Comparison of ENCODE assay signal across 20 mouse cellular contexts in genomic region chr11:116651339-116651738, GRCm38 (mm10). TPM values are rescaled to one million over a fixed set of nuclear protein-coding genes. Genes with fewer than 3 reads are reported as not detected.
DNase-seq lines count a peak whose midpoint lies in the region; ATAC-seq and TF ChIP-seq lines count a peak whose summit lies in the region.
"Had no signal": no experiment of that assay in that cellular context is flagged by ENCODE, and none has a peak within 500 bp of the region (broad histone marks: within the 10 kb centered on the region; RNA-seq: fewer than 3 reads in every experiment).

No protein-coding gene starts in this region.

- H3K36me3 ChIP-seq in neural tube, embryonic 13.5 days = 0 out of 2 replicates have a peak, but pooled peaks cover 8% of the 10 kb centered on the region
- H3K36me3 ChIP-seq in kidney, adult 2 months (ENCODE audit: control insufficient read depth, insufficient read depth, low read length) = no peaks in the 10 kb centered on the region
- H3K36me3 ChIP-seq: intestine, embryonic 15.5 days; lung, embryonic 15.5 days; neural tube, embryonic 12.5 days; stomach, embryonic 15.5 days had no signal

- peaks cover 59% of the 10 kb centered on the region for H3K4me1 ChIP-seq in neural tube, embryonic 13.5 days (replicated peaks)
- no peaks in the 10 kb centered on the region for H3K4me1 ChIP-seq in kidney, adult 2 months (ENCODE audit: control insufficient read depth, insufficient read depth, low read length)

- no peak overlapping the region for H3K4me3 ChIP-seq in neural tube, embryonic 13.5 days
- no peak overlapping the region for H3K4me3 ChIP-seq in kidney, adult 2 months (ENCODE audit: insufficient read depth, low read depth, low read length)
- H3K4me3 ChIP-seq: erythroblast, embryonic 14.5 days; intestine, embryonic 15.5 days; lung, embryonic 15.5 days; neural tube, embryonic 12.5 days; stomach, embryonic 15.5 days had no signal

- H3K9ac ChIP-seq in neural tube, embryonic 13.5 days = peak overlapping the region; percentile 79; the same call in 1 of the 2 replicates
- H3K9ac ChIP-seq: intestine, embryonic 15.5 days; lung, embryonic 15.5 days; neural tube, embryonic 12.5 days; stomach, embryonic 15.5 days had no signal

- H3K27ac ChIP-seq in neural tube, embryonic 13.5 days (replicated peaks) = no peak overlapping the region
- H3K27ac ChIP-seq in kidney, adult 2 months (ENCODE audit: insufficient read depth, low read depth, low read length) = no peak overlapping the region
- H3K27ac ChIP-seq: intestine, embryonic 15.5 days; neural tube, embryonic 12.5 days; stomach, embryonic 15.5 days had no signal

- TF ChIP-seq CTCF in kidney, adult 2 months (conservative IDR thresholded peaks at IDR 0.05; ENCODE audit: insufficient read depth, insufficient read length, low read depth, low read length) = no peak

- intact Hi-C loops in left cerebral cortex, postnatal 36 days (cut with DNase I) = no loop called here

- H3K4me2 ChIP-seq in neural tube, embryonic 13.5 days = peak overlapping the region; percentile 69; the same call in 1 of the 2 replicates
- H3K4me2 ChIP-seq: intestine, embryonic 15.5 days; lung, embryonic 15.5 days; neural tube, embryonic 12.5 days; stomach, embryonic 15.5 days had no signal

- peak; percentile 80 for ATAC-seq in frontal cortex, adult (ENCODE audit: low TSS enrichment)
- no peak for ATAC-seq in neural tube, embryonic 13.5 days (ENCODE audit: low read depth)
- ATAC-seq: intestine, embryonic 15.5 days; midbrain, embryonic 16.5 days had no signal

- no peak for DNase-seq in frontal cortex, postnatal 14 days (ENCODE audit: low spot score in 2 of 2)
- no peak for DNase-seq in neural tube, embryonic 10.5 days (ENCODE audit: extremely low spot score, low spot score)
- DNase-seq in left cerebral cortex, postnatal 36 days (ENCODE audit: low spot score in 2 of 2) = peak; percentile 61 to 68
- DNase-seq in kidney, adult 2 months = no peak
- DNase-seq in thymus, postnatal 10 days (ENCODE audit: low spot score in 2 of 2) = no peak
- DNase-seq: cerebellum, adult 2 months; embryo, embryonic 11 days; heart, postnatal 4 days; kidney, postnatal 14 days; thymus, postnatal 4 days had no signal

- no peaks in the 10 kb centered on the region for H3K9me3 ChIP-seq in neural tube, embryonic 13.5 days
- H3K9me3 ChIP-seq: intestine, embryonic 15.5 days; lung, embryonic 15.5 days; neural tube, embryonic 12.5 days; stomach, embryonic 15.5 days had no signal

- H3K27me3 ChIP-seq in neural tube, embryonic 13.5 days = peaks cover 50% of the 10 kb centered on the region
- no peaks in the 10 kb centered on the region for H3K27me3 ChIP-seq in kidney, adult 2 months (replicated peaks; ENCODE audit: control insufficient read depth, insufficient read depth, low read length)

- WGBS in neural tube, embryonic 13.5 days = 84% methylated on average over 8 of the region's 8 CpGs
- 89% methylated on average over 8 of the region's 8 CpGs for WGBS in kidney, adult 2 months

- no peak for TF ChIP-seq POLR2A in kidney, adult 2 months (IDR thresholded peaks at IDR 0.05; ENCODE audit: low read depth, low read length)

RNA-seq across cellular contexts. Expression of gene Prcd, which starts 2.0 kb away (rescaled TPM):
- polyA plus RNA-seq in neural tube, embryonic 13.5 days (2015; fragmentation: Nextera tagmentation; extraction: Ambion mirVana) = 1.9 and 2.3 TPM in 2 replicates
- 1 to 10 TPM; 4.3 to 6.2 TPM for total RNA-seq in left cerebral cortex, postnatal 36 days (2021)
- 0.44 and 0.52 TPM in 2 replicates for polyA plus RNA-seq in kidney, adult 2 months (2012; rRNA removed)
- total RNA-seq: liver, adult 2 months; megakaryocyte, adult 5-6 weeks had no signal
- polyA plus RNA-seq: erythroblast, embryonic 14.5 days; liver, adult 2 months had no signal

RNA-seq across cellular contexts. Expression of gene Cygb, which starts 2.8 kb away (rescaled TPM):
- 16.1 and 17.2 TPM in 2 replicates for polyA plus RNA-seq in neural tube, embryonic 13.5 days (2015; fragmentation: Nextera tagmentation; extraction: Ambion mirVana)
- 10 to 100 TPM; 44.2 TPM for total RNA-seq in left cerebral cortex, postnatal 36 days (2021)
- 16.2 and 21.0 TPM in 2 replicates for polyA plus RNA-seq in kidney, adult 2 months (2012; rRNA removed)
- total RNA-seq: megakaryocyte, adult 5-6 weeks had no signal

RNA-seq across cellular contexts. Expression of gene Rhbdf2, which starts 24.5 kb away (rescaled TPM):
- 3.7 TPM in 2 replicates for polyA plus RNA-seq in neural tube, embryonic 13.5 days (2015; fragmentation: Nextera tagmentation; extraction: Ambion mirVana)
- 1 to 10 TPM in 1 of 2 experiments, under 1 TPM in 1; 0.84 to 1.9 TPM for total RNA-seq in left cerebral cortex, postnatal 36 days (2021)
- 18.0 and 19.1 TPM in 2 replicates for polyA plus RNA-seq in kidney, adult 2 months (2012; rRNA removed)

Comparison
In these comparisons a context has a peak if more than half of its experiments do, and no peak if none do; other contexts are left out.
1. DNase-seq: peak in left cerebral cortex, postnatal 36 days (2 of 2); none in frontal cortex, postnatal 14 days (0 of 2), neural tube, embryonic 10.5 days (single experiment), kidney, adult 2 months (single experiment) and thymus, postnatal 10 days (0 of 2).